Mouse (Mus musculus): ENCODE measurements at regions not wholly inside any gene's neighbourhood (a gene's known extent, or its start where the extent isn't known, plus 50 kb on each side); places are given as distances from the start of the nearest gene placed in this dataset.
A peak's percentile ranks its signal among the peaks of the same experiment; 100 is the strongest.

GRCm38 (mm10) chr1:148901319-148902033 is 1059.6 kb downstream of the Pla2g4a start:
- DNase-seq (ENCODE audit: low spot score): no peak

GRCm38 (mm10) chr1:148870788-148871187 is 1090.3 kb downstream of the Pla2g4a start:
- no peak for DNase-seq (ENCODE audit: low spot score)

- no peak for DNase-seq (ENCODE audit: low spot score)
These were observed 1097.5 kb downstream of the Pla2g4a start for GRCm38 (mm10) chr1:148863582-148863981.

DNA sequence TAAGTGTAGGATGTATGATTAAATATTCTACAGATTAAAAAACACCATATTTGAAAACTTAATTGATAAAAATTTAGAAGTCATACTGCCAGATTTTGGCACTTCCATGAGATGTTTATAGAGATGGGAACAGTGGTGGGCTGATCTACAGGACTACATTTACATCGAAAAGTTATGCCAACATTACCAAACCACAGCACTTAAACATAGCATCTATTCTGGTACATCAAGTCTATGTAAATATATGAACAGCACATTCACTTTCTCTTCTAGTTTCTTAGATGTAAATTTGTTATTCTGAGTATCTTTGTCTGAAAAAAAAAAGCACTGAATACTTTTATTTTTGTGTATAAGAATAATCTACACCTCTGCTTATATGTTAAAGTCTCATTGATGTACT is 1108.1 kb downstream of the Pla2g4a start:
- no peak for DNase-seq (ENCODE audit: low spot score)

- no peak for DNase-seq (ENCODE audit: low spot score)
These were observed 1114.5 kb downstream of the Pla2g4a start for GRCm38 (mm10) chr1:148846595-148846994.

GRCm38 (mm10) chr1:148823146-148823545 is 1137.9 kb downstream of the Pla2g4a start:
- no peak for DNase-seq (ENCODE audit: low spot score)

GRCm38 (mm10) chr1:148808707-148809106 is 1152.4 kb downstream of the Pla2g4a start:
- DNase-seq (ENCODE audit: low spot score): no peak

- peak; percentile 70 for DNase-seq (ENCODE audit: low spot score)
These were observed 1164.0 kb downstream of the Pla2g4a start for GRCm38 (mm10) chr1:148797110-148797509.

GRCm38 (mm10) chr1:148750806-148751205 is 1210.3 kb downstream of the Pla2g4a start:
- no peak for DNase-seq (ENCODE audit: low spot score)

DNA sequence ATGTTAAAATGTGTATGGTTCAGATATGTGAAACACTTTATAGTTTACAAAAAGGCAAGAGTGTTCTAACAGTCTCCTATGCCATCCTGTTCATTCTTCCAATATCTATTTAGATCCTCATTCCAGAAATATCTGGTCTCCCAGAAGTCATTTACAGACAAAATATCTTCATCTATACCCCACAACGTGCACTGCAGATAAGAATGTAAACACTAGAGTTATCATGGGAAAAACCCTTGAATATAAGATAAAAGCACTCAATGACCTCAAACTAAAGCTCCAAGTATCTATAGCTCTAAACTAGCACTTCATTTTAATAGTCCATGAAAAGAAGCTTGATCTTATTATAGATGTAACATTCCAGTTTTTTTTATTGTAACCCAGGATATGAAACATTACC is 1239.0 kb downstream of the Pla2g4a start:
- no peak for DNase-seq (ENCODE audit: low spot score)

- DNase-seq (ENCODE audit: low spot score): no peak
These were observed 1239.7 kb downstream of the Pla2g4a start for GRCm38 (mm10) chr1:148721409-148721808.

- DNase-seq (ENCODE audit: low spot score): no peak
These were observed 1240.1 kb downstream of the Pla2g4a start for GRCm38 (mm10) chr1:148720980-148721379.

GRCm38 (mm10) chr1:148708084-148708483 is 1253.0 kb downstream of the Pla2g4a start:
- no peak for DNase-seq (ENCODE audit: low spot score)

- DNase-seq (ENCODE audit: low spot score): peak; percentile 59
These were observed 1253.4 kb downstream of the Pla2g4a start for GRCm38 (mm10) chr1:148707657-148708056.

DNA sequence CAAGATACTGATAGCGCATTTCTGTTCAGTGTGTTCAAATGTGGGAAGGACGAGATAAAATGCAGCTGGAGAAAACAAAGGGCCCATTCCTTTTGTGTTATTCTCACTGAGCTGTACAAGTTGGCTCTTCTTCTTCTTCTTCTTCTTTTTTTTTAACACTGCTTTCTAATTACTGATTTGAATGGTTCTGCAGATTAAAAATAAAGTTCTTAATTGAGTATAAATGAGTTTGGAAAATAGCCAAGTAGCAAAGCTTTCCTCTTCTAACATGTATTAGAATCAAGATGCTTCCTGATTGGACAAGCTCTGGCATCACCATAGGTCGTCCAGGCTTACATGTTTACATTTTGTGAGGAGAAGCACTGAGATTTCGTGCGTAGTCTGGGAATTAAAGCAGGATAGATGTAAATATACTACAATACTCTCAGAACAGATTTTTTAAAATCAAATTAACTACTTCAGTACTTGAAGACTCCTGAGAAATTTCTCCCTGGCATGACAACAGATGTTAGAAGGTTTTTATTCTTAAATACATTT is 1254.8 kb downstream of the Pla2g4a start:
- DNase-seq (ENCODE audit: low spot score): no peak

- DNase-seq (ENCODE audit: low spot score): peak; percentile 72
These were observed 1260.5 kb downstream of the Pla2g4a start for GRCm38 (mm10) chr1:148700599-148700954.

DNA sequence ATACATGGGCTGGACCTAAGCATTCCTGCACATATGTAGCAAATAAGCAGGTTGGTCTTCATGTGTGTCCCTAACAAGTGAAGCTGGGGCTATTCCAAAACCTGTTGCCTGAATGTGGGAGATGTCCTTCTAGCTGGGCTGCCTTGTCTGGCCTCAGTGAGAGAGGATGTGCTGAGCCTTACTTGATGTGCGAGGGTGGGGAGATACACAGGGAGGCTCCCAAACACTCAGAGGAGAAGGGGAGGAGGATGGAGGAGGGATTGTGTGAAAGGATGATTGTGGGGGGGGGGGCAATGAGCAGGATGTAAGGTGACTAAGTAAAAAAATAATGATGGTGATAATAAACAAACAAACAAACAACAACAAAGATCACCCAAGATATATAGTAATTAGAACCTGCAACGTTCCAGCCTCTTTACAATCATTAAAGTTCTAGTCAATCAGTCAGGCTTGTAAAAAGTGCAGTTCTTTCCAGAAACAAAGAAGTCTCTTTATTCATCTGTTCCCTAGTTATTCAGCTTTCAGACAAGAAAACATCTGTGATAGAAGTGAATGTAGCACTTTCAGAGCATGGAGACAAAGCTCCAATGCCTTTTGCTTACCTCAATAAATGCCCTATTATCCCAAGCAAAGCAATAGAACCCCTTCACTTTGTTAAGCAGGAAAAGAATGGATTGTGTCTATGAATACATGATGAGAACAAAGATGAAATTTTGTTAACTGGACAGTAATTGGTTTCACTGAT is 1261.1 kb downstream of the Pla2g4a start:
- peak; percentile 71 for DNase-seq (ENCODE audit: low spot score)

GRCm38 (mm10) chr1:148690085-148690484 is 1271.0 kb downstream of the Pla2g4a start:
- peak; percentile 47 for DNase-seq (ENCODE audit: low spot score)

GRCm38 (mm10) chr1:148689618-148690017 is 1271.5 kb downstream of the Pla2g4a start:
- no peak for DNase-seq (ENCODE audit: low spot score)

GRCm38 (mm10) chr1:148675516-148675915 is 1285.6 kb downstream of the Pla2g4a start:
- no peak for DNase-seq (ENCODE audit: low spot score)

DNA sequence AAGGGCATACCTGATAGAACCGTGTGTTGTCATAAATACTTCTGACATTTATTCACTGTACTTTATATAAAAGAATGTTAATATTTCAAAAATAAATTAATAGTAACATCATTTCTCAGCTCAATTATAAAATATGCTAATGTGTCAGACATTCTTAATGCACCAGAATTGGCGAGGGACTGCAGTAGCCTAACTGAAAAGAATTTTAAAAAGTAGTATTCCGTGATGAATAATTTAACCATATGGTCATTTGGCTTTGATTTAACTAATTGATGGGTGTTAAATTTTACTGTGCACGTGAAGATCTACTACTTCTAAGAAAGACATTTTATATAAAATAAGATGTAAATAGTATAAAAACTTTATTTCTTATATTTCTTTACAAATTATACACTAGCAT is 1296.7 kb downstream of the Pla2g4a start:
- DNase-seq (ENCODE audit: low spot score): no peak

DNA sequence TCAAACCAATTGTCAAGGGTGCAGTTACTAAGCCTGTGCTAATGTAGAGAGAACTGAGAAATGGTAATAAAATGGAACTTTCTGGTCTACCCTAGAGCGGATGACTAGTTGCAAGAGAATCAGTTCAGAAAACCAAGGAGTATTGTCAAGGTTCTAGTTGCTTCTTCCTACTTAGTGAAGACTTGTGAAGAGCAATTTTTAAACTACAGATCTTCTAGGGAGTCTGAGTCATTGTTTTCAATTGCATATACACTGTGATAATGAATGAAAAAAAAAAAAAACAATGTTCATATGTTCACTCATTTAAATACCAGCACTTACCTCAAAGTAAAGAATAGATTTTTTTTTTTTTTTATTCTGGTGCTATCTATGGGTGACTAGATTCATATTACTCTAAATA is 1304.1 kb downstream of the Pla2g4a start:
- DNase-seq (ENCODE audit: low spot score): no peak

Measured in retina, embryonic 14.5 days (tissue).